Mouse (Mus musculus): ENCODE data around the gene Rnf43. TPM values are rescaled to one million over a fixed set of nuclear protein-coding genes. Genes with fewer than 3 reads are reported as not detected.

Gene Rnf43
- polyA plus RNA-seq, 2 experiments: 4.7 to 6.5 TPM

GRCm38 (mm10) chr11:87735691-87736090, 73.2 kb downstream of the Rnf43 start:
- ATAC-seq (ENCODE audit: low FRiP score, low read depth) (no peak), DNase-seq (ENCODE audit: low spot score) (no peak)
- Histone ChIP-seq H3K9me3 (ENCODE audit: control insufficient read depth, low read length) (no peaks in the 10 kb centered on the region), H3K27ac (replicated peaks; ENCODE audit: low read depth, low read length) (no peak overlapping the region), H3K27me3 (ENCODE audit: control insufficient read depth, insufficient read depth, low read length) (no peaks in the 10 kb centered on the region), H3K4me2 (replicated peaks; ENCODE audit: low read depth, low read length, severe bottlenecking) (no peak overlapping the region), H3K4me3 (replicated peaks; ENCODE audit: low read length) (no peak overlapping the region), H3K4me1 (ENCODE audit: control insufficient read depth, insufficient read depth, low read length) (peaks cover 6% of the 10 kb centered on the region; the same call in 1 of the 2 replicates), H3K9ac (ENCODE audit: low read depth, low read length, severe bottlenecking) (no peak overlapping the region), H3K36me3 (ENCODE audit: control insufficient read depth, insufficient read depth, low read length) (peaks cover 7% of the 10 kb centered on the region)
- TF ChIP-seq POLR2A (IDR thresholded peaks at IDR 0.05; ENCODE audit: borderline replicate concordance, extremely low read depth, insufficient read depth, insufficient read length): no peak
- WGBS: 80% methylated on average over 6 of the region's 6 CpGs

GRCm38 (mm10) chr11:87736647-87737134, 74.2 kb downstream of the Rnf43 start:
- Histone ChIP-seq H3K4me3 (replicated peaks; ENCODE audit: low read length) (peak overlapping the region; percentile 53), H3K27ac (replicated peaks; ENCODE audit: low read depth, low read length) (peak overlapping the region; percentile 81), H3K9me3 (ENCODE audit: control insufficient read depth, low read length) (no peaks in the 10 kb centered on the region), H3K4me1 (ENCODE audit: control insufficient read depth, insufficient read depth, low read length) (peaks cover 6% of the 10 kb centered on the region; the same call in 1 of the 2 replicates), H3K27me3 (ENCODE audit: control insufficient read depth, insufficient read depth, low read length) (no peaks in the 10 kb centered on the region), H3K4me2 (replicated peaks; ENCODE audit: low read depth, low read length, severe bottlenecking) (peak overlapping the region; percentile 90), H3K36me3 (ENCODE audit: control insufficient read depth, insufficient read depth, low read length) (peaks cover 12% of the 10 kb centered on the region), H3K9ac (ENCODE audit: low read depth, low read length, severe bottlenecking) (peak overlapping the region; percentile 52)
- 1% methylated on average over 31 of the region's 31 CpGs for WGBS
- peak; percentile 85 for ATAC-seq (ENCODE audit: low FRiP score, low read depth)
- DNase-seq (ENCODE audit: low spot score): peak; percentile 65
- no peak for TF ChIP-seq POLR2A (IDR thresholded peaks at IDR 0.05; ENCODE audit: borderline replicate concordance, extremely low read depth, insufficient read depth, insufficient read length)

- peak within 1 kb of the TSS; percentile 64 for H3K9ac ChIP-seq (ENCODE audit: low read depth, low read length, severe bottlenecking)
- H3K27ac ChIP-seq (replicated peaks; ENCODE audit: low read depth, low read length): peak within 1 kb of the TSS; percentile 81
- DNase-seq (ENCODE audit: low spot score) (peak; percentile 97), ATAC-seq (ENCODE audit: low FRiP score, low read depth) (peak; percentile 92)
- peak; percentile 75; the same call in 1 of the 2 replicates for TF ChIP-seq POLR2A (IDR thresholded peaks at IDR 0.05; ENCODE audit: borderline replicate concordance, extremely low read depth, insufficient read depth, insufficient read length)
- H3K27me3 ChIP-seq (ENCODE audit: control insufficient read depth, insufficient read depth, low read length): no peaks in the 10 kb centered on the region
- H3K4me3 ChIP-seq (replicated peaks; ENCODE audit: low read length): peak within 1 kb of the TSS; percentile 53
- H3K36me3 ChIP-seq (ENCODE audit: control insufficient read depth, insufficient read depth, low read length): peaks cover 17% of the 10 kb centered on the region
- H3K4me2 ChIP-seq (replicated peaks; ENCODE audit: low read depth, low read length, severe bottlenecking): peak within 1 kb of the TSS; percentile 90
- H3K4me1 ChIP-seq (ENCODE audit: control insufficient read depth, insufficient read depth, low read length): peaks cover 6% of the 10 kb centered on the region; the same call in 1 of the 2 replicates
- under 1% methylated on average over 41 of the region's 57 CpGs for WGBS
- H3K9me3 ChIP-seq (ENCODE audit: control insufficient read depth, low read length): no peaks in the 10 kb centered on the region
These were observed 74.7 kb downstream of the Rnf43 start, which contains the start of gene Supt4a for GRCm38 (mm10) chr11:87737175-87737740. Gene Supt4a (plus strand): TSS chr11:87737552.

- H3K27ac ChIP-seq (replicated peaks; ENCODE audit: low read depth, low read length): no peak overlapping the region
- DNase-seq (ENCODE audit: low spot score) (no peak), ATAC-seq (ENCODE audit: low FRiP score, low read depth) (no peak)
- H3K36me3 ChIP-seq (ENCODE audit: control insufficient read depth, insufficient read depth, low read length): peaks cover 44% of the 10 kb centered on the region
- WGBS: 96% methylated on average over 3 of the region's 3 CpGs
- no peak overlapping the region for H3K4me2 ChIP-seq (replicated peaks; ENCODE audit: low read depth, low read length, severe bottlenecking)
- no peak for TF ChIP-seq POLR2A (IDR thresholded peaks at IDR 0.05; ENCODE audit: borderline replicate concordance, extremely low read depth, insufficient read depth, insufficient read length)
- H3K27me3 ChIP-seq (ENCODE audit: control insufficient read depth, insufficient read depth, low read length): no peaks in the 10 kb centered on the region
- no peak overlapping the region for H3K9ac ChIP-seq (ENCODE audit: low read depth, low read length, severe bottlenecking)
- H3K4me1 ChIP-seq (ENCODE audit: control insufficient read depth, insufficient read depth, low read length): no peaks in the 10 kb centered on the region
- H3K4me3 ChIP-seq (replicated peaks; ENCODE audit: low read length): no peak overlapping the region
- H3K9me3 ChIP-seq (ENCODE audit: control insufficient read depth, low read length): no peaks in the 10 kb centered on the region
These were observed 81.2 kb downstream of the Rnf43 start for GRCm38 (mm10) chr11:87743691-87744090.

GRCm38 (mm10) chr11:87744964-87745363, 82.4 kb downstream of the Rnf43 start:
- no peak overlapping the region for H3K4me3 ChIP-seq (replicated peaks; ENCODE audit: low read length)
- no peak for TF ChIP-seq POLR2A (IDR thresholded peaks at IDR 0.05; ENCODE audit: borderline replicate concordance, extremely low read depth, insufficient read depth, insufficient read length)
- no peaks in the 10 kb centered on the region for H3K9me3 ChIP-seq (ENCODE audit: control insufficient read depth, low read length)
- ATAC-seq (ENCODE audit: low FRiP score, low read depth): no peak
- no peaks in the 10 kb centered on the region for H3K27me3 ChIP-seq (ENCODE audit: control insufficient read depth, insufficient read depth, low read length)
- H3K27ac ChIP-seq (replicated peaks; ENCODE audit: low read depth, low read length): no peak overlapping the region
- whole genome bisulfite sequencing: 83% methylated on average over 4 of the region's 4 CpGs
- H3K9ac ChIP-seq (ENCODE audit: low read depth, low read length, severe bottlenecking): no peak overlapping the region
- H3K4me1 ChIP-seq (ENCODE audit: control insufficient read depth, insufficient read depth, low read length): no peaks in the 10 kb centered on the region
- no peak for DNase-seq (ENCODE audit: low spot score)
- no peak overlapping the region for H3K4me2 ChIP-seq (replicated peaks; ENCODE audit: low read depth, low read length, severe bottlenecking)
- H3K36me3 ChIP-seq (ENCODE audit: control insufficient read depth, insufficient read depth, low read length): peaks cover 38% of the 10 kb centered on the region

All from limb, embryonic 14.5 days (tissue).